Comparison of ENCODE assay signal across 9 mouse cellular contexts in genomic region chr6:17358896-17359690, GRCm38 (mm10). TPM values are rescaled to one million over a fixed set of nuclear protein-coding genes. Genes with fewer than 3 reads are reported as not detected.
A peak's percentile ranks its signal among the peaks of the same experiment; 100 is the strongest.
DNase-seq lines count a peak whose midpoint lies in the region; TF ChIP-seq lines count a peak whose summit lies in the region.
"Had no signal": no experiment of that assay in that cellular context is flagged by ENCODE, and none has a peak within 500 bp of the region (broad histone marks: within the 10 kb centered on the region; RNA-seq: fewer than 3 reads in every experiment).

No protein-coding gene starts in this region.

- no peak overlapping the region for H3K4me3 ChIP-seq in left cerebral cortex, adult 2 months
- H3K4me3 ChIP-seq: heart, embryonic 15.5 days had no signal

- peak; percentile 39 for DNase-seq in right cerebral cortex, adult 18-20 months
- DNase-seq in right cerebral cortex, postnatal 14 days = no peak
- DNase-seq in NIH3T3 (ENCODE audit: low read depth) = peak; percentile 89
- DNase-seq in cerebellum, postnatal 14 days = peak; percentile 52 to 65
- DNase-seq in heart, postnatal 10 days = peak; percentile 58 to 76
- peak; percentile 21 to 32 for DNase-seq in left cerebral cortex, adult 2 months (ENCODE audit: extremely low spot score in 1 of 2, low spot score in 2 of 2)
- peak; percentile 39 for DNase-seq in neural tube, embryonic 10.5 days (ENCODE audit: extremely low spot score, low spot score)
- DNase-seq in spleen, adult 12 weeks (ENCODE audit: low spot score) = no peak

- H3K27ac ChIP-seq in left cerebral cortex, adult 2 months = no peak overlapping the region
- H3K27ac ChIP-seq: heart, embryonic 15.5 days had no signal

- TF ChIP-seq CTCF in left cerebral cortex, adult 2 months (IDR thresholded peaks at IDR 0.05) = peak; percentile 85

- intact Hi-C loops in heart, postnatal 10 days (cut with DNase I) = loop anchor here (1.0 to 5.0 kb wide), 6 partner anchors 52 to 332 kb away; partner anchors contain the start of gene Cav1
- intact Hi-C loops in left cerebral cortex, adult 2 months (cut with DNase I) = loop anchor here (1.0 to 5.0 kb wide), 3 partner anchors 78 to 332 kb away; partner anchors contain the start of gene Cav2

RNA-seq across cellular contexts. Expression of gene Cav1, which starts 53.0 kb away (rescaled TPM):
- 100 to 1,000 TPM; 562 to 563 TPM for total RNA-seq in heart, postnatal 10 days (2021)
- 10 to 100 TPM; 17.6 to 20.9 TPM for total RNA-seq in left cerebral cortex, adult 2 months (2021)

Comparison
In these comparisons a context has a peak if more than half of its experiments do, and no peak if none do; other contexts are left out.
1. DNase-seq: peak in right cerebral cortex, adult 18-20 months (single experiment), NIH3T3 (single experiment), cerebellum, postnatal 14 days (2 of 2), heart, postnatal 10 days (2 of 2), left cerebral cortex, adult 2 months (2 of 2) and neural tube, embryonic 10.5 days (single experiment); none in right cerebral cortex, postnatal 14 days (single experiment) and spleen, adult 12 weeks (single experiment).
2. RNA of gene Cav1, which starts 53.0 kb away (total RNA-seq): 562 to 563 TPM in heart, postnatal 10 days; 17.6 to 20.9 TPM in left cerebral cortex, adult 2 months; every median in the first group is over 10 times any median in the second.